Mouse (Mus musculus): ENCODE results near the gene Esr1.

DNA sequence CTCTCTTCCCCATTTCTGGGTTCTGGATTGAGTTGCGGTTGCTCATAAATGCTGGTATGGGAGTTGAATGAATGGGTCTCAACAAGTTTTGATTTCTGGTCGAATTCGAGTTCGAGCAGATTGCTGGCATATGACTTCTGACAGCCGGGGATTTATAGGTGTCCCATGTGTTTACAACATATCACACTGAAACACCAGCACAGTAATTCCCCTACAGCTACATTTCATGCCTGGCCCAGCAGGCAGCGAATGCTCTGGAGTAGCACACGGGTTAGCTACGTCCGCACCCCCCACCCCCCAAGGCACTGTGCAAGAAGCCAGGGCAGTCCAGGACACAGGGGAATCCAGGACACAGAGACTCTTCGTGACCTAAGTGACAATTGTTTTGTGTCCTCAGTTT, 102.0 kb downstream of the Esr1 start:
- no peak for TF ChIP-seq POLR2A (IDR thresholded peaks at IDR 0.05; ENCODE audit: borderline replicate concordance, insufficient read depth, low read length)
- no peak for TF ChIP-seq CTCF (IDR thresholded peaks at IDR 0.05; ENCODE audit: borderline replicate concordance, insufficient read depth, low read depth, low read length)
